Mouse (Mus musculus) hindbrain, embryonic 16.5 days (tissue): ENCODE measurements around the gene Mavs. TPM values are rescaled to one million over a fixed set of nuclear protein-coding genes. Genes with fewer than 3 reads are reported as not detected.

Experiments
- ATAC-seq: fragments of 200-750 bp; cut with Nextera tagmentation; 2 replicates; pipeline ENCODE4 v1.8.0; 2017; ENCODE audit warnings: moderate TSS enrichment, moderate library complexity
- H3K27ac ChIP-seq: fragments of 300-500 bp; sonication (generic); 2 replicates; pipeline ENCODE4 v1.5.1; 2014; ENCODE audit warnings: low read depth, mild to moderate bottlenecking, control low read depth, low read length, moderate library complexity
- H3K27me3 ChIP-seq: fragments of 300-500 bp; sonication (generic); replicated peaks from 2 replicates; pipeline ENCODE4 v1.6.1; 2014; ENCODE audit warnings: low read length; ENCODE audit not compliant: control insufficient read depth, insufficient read depth
- H3K36me3 ChIP-seq: fragments of 300-500 bp; sonication (generic); 2 replicates; pipeline ENCODE4 v1.6.1; 2014; ENCODE audit warnings: mild to moderate bottlenecking, low read length, moderate library complexity, mixed read lengths; ENCODE audit not compliant: control insufficient read depth, insufficient read depth
- H3K4me1 ChIP-seq: fragments of 300-500 bp; sonication (generic); 2 replicates; pipeline ENCODE4 v1.6.1; 2014; ENCODE audit warnings: low read depth, low read length; ENCODE audit not compliant: control insufficient read depth, insufficient read depth
- H3K4me2 ChIP-seq: fragments of 300-500 bp; sonication (generic); 2 replicates; pipeline ENCODE4 v1.6.1; 2014; ENCODE audit warnings: mild to moderate bottlenecking, low read length, control low read depth, moderate library complexity
- H3K4me3 ChIP-seq: fragments of 300-500 bp; sonication (generic); 2 replicates; pipeline ENCODE4 v1.5.1; 2014; ENCODE audit warnings: mild to moderate bottlenecking, low read length, control low read depth, moderate library complexity
- H3K9ac ChIP-seq: fragments of 300-500 bp; sonication (generic); 2 replicates; pipeline ENCODE4 v1.6.1; 2014; ENCODE audit warnings: low read depth, mild to moderate bottlenecking, control low read depth, low read length, moderate library complexity
- H3K9me3 ChIP-seq: fragments of 300-500 bp; sonication (generic); 2 replicates; pipeline ENCODE4 v1.6.1; 2014; ENCODE audit warnings: mild to moderate bottlenecking, low read length, moderate library complexity; ENCODE audit not compliant: control insufficient read depth
- WGBS: fragments of 180-500 bp; shearing (Covaris S2); extraction: QIAGEN DNeasy Blood & Tissue Kit; methylation state at CpG from one replicate; pipeline ENCODE4 v1.1.7; 2014; 5-methylcytosine and 5-hydroxymethylcytosine counted together
- polyA plus RNA-seq: library from polyadenylated mRNA; unstranded; fragments of >200 nt; fragmentation: Nextera tagmentation; extraction: Ambion mirVana; gene quantifications from 2 replicates; pipeline ENCODE4 v1.2.1, GENCODE M21; 2015

The Mavs gene
- polyA plus RNA-seq, 1 experiment from 2014 or later = 8.9 TPM

DNA sequence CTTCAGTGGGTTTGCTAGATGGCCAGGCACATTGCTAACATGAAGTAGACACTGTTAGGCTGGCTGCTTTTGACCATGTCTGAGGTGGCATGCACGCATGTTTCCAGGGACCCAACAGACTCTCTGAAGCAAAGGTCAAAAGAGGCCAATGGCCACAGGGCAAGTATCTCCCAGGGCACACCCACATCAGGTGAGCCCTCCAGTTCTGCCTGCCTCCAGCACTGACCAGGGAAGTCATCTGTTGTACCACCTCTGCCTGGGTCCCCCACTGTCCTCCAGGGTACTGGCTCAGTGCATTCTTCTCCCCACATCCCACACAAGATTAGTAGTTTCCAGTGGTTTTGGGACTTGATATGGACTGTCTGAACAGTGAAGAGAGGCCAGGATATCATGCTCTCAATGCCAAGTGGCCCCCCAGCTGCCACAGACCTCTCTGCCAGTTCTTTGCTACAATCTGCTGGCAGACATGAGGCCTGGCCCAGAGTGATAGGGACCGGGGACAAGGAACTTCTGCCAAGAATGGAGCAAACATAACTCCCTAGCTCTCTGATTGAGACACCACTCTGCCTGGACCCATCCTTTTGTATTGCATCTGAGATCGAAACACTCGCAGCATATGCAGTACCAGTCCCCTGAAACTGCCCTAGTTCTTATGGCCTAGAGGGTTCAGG lies 24.6 kb upstream of the Mavs start:
- ATAC-seq = peak; percentile 6; the same call in 1 of the 2 replicates
- peaks cover 6% of the 10 kb centered on the region; the same call in 1 of the 2 replicates for H3K36me3 ChIP-seq
- peak overlapping the region; percentile 75 for H3K4me2 ChIP-seq
- peak overlapping the region; percentile 62; the same call in 1 of the 2 replicates for H3K4me3 ChIP-seq
- 77% methylated on average over 4 of the region's 4 CpGs for WGBS
- H3K9ac ChIP-seq = peak overlapping the region; percentile 80
- no peaks in the 10 kb centered on the region for H3K9me3 ChIP-seq
- H3K27ac ChIP-seq = peak overlapping the region; percentile 92
- H3K27me3 ChIP-seq = no peaks in the 10 kb centered on the region
- peaks cover 13% of the 10 kb centered on the region for H3K4me1 ChIP-seq

DNA sequence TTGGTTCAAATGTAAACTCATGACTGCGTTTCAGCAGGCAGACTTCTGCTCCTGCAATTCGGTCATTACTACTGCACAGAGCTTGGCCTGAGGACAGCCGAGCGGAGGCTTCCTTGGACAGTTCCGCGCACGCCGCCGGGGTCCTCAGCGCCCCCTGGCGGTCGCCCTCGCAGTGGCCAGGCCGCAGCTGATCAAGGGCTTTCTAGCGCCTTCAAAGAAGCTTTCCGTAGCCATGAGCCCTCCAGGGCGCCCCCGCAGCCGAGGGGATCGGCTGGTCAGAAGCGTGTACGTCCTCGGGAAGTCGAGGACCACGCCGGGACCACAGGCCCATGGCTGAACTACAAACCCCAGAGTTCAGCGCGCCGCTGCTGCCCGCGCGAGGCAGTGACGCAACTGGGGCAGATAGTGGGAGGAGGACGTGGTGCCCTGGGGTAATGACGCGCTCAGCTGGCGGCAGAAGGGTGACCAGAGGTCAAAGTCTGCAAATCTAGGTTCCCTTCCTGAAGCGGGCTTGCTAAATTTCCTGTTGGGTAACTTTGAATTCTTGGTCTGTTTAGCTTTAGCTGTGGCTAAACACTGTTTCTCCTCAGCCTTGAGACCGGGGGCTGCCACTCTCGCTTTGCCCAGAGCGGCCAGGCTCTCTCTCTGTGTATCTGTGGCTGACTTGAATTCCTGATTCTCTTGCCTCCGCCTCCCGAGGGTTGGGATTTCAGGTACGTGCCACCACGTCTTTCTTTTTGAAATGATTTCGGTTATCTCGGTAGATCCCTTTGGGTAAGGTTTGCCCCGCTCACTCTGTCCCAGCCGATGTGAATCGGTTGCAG lies 23.7 kb upstream of the Mavs start:
- H3K9me3 ChIP-seq = no peaks in the 10 kb centered on the region
- H3K4me2 ChIP-seq = peak overlapping the region; percentile 75
- H3K4me1 ChIP-seq = peaks cover 10% of the 10 kb centered on the region
- H3K27ac ChIP-seq = peak overlapping the region; percentile 92
- peak overlapping the region; percentile 62 for H3K4me3 ChIP-seq
- ATAC-seq = peak; percentile 98
- H3K36me3 ChIP-seq = peaks cover 8% of the 10 kb centered on the region
- peak overlapping the region; percentile 80 for H3K9ac ChIP-seq
- 2% methylated on average over 50 of the region's 50 CpGs for WGBS
- H3K27me3 ChIP-seq = no peaks in the 10 kb centered on the region

DNA sequence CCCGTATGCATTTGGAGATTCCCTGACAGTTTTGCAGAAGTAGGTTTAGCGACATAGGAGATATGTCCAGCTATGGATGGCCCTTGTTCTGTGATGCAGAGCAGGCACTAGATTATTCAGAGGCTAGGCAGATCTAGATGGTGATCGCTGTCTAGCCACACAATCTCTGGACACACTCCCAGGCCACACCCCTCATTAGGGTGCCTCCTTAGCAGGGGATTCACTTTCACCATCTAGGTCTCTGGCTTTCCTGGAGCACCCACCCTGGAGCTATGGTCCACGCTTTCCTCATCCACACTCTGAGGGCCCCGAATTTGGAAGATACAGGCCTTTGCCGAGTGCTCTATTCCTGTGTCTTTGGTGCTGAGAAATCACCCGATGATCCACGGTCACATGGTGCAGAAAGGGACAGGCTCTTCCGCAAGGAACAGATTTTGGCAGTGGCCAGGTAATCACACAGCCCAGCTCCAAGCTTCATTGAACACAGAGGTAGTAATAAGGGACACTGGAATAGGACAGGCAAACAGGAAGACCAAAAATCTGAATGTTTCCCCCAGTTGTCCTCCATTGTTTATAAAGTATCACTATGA lies 22.7 kb upstream of the Mavs start:
- H3K4me3 ChIP-seq = peak overlapping the region; percentile 62
- WGBS = 60% methylated on average over 9 of the region's 9 CpGs
- peaks cover 8% of the 10 kb centered on the region for H3K36me3 ChIP-seq

DNA sequence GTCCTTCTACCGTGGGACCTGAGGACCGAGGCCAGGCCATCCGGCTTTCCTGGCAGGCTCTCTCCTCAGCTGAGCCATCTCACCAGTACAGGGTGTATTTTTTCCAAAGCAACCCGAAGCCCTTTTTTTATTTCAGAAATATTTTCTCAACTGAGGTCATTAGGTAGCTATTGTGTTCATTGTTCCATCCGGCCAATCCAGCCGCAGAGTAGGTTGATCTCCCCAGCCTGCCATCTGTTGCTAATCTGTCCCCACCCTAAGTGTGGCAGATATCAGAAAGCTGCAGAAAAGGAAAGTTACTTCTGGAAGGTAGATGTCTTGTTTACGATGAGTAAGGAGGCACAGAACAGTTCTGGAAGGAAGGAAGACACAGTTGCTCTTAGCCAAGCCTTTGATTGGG lies 20.1 kb upstream of the Mavs start:
- no peak overlapping the region for H3K4me3 ChIP-seq
- H3K9me3 ChIP-seq = no peaks in the 10 kb centered on the region
- H3K27me3 ChIP-seq = no peaks in the 10 kb centered on the region
- no peak overlapping the region for H3K4me2 ChIP-seq
- WGBS = 83% methylated on average over 7 of the region's 7 CpGs
- no peak for ATAC-seq
- no peak overlapping the region for H3K27ac ChIP-seq
- H3K36me3 ChIP-seq = peaks cover 8% of the 10 kb centered on the region
- H3K9ac ChIP-seq = no peak overlapping the region
- peaks cover 10% of the 10 kb centered on the region for H3K4me1 ChIP-seq

More for the DNA sequence above, 22.7 kb upstream of the Mavs start:
- Histone ChIP-seq H3K27ac (peak overlapping the region; percentile 92), H3K9me3 (no peaks in the 10 kb centered on the region), H3K27me3 (no peaks in the 10 kb centered on the region), H3K9ac (peak overlapping the region; percentile 80), H3K4me2 (peak overlapping the region; percentile 75), H3K4me1 (peaks cover 10% of the 10 kb centered on the region)
- ATAC-seq = no peak

DNA sequence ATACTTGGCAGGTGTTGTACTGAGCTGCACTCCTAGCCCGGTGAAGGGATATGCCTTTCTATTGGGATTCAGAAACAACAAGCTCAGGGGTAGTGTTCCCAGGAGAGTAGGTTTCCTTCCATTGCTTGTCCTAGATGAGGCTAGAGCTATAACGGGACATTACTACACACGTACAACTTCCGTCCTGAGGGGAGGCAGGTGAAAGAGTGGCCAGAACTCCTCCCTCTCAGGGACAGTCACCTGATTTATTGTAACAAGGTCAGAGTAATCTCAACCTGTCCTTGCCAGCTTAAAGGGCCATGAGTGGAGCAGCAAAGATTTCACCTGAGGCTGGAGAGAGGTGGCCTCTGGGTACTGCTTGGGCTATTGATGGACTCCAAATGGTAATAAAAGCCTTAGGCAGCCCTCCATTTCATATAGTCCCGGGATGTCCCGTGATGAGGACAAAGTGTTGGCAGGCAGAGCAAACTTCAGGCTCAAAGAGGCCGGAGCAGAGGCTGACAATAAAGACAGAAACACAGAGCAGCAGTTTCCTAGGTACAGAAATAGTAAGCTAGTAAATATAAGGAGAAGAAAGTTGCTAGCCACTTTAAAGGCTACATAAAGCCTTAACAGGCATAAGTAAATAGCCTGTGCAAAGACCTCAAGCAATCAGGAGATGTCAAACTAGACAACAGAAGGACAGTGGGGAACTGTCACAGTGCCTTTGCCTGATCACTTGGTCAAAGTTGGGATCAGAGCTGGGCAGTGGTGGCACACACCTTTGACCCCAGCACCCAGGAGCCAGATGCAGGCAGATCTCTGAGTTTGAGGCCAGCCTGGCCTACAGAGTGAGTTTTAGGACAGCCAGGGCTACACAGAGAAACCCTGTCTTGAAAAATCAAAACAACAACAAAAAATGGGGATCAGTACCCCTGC lies 17.7 kb upstream of the Mavs start:
- peaks cover 2% of the 10 kb centered on the region for H3K4me1 ChIP-seq

DNA sequence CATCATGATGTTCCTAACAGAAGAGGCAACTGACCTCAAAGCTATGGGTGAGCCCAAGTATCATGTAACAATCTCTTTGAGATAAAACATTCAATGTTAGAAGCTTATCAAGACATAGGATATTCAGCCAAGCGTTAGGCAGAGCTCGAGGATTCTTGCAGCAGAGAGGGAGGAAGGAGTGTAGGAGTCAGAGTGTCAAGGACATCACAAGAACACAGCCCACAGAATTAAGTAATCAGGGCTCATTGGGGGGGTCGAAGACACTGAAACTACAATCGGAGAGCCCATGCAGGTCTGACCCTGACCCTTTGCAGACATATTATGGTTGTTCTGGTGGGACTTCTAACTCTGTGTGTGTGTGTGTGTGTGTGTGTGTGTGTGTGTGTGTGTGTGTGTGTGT lies 13.8 kb upstream of the Mavs start:
- Histone ChIP-seq H3K4me3 (no peak overlapping the region), H3K36me3 (no peaks in the 10 kb centered on the region), H3K9me3 (no peaks in the 10 kb centered on the region), H3K4me1 (no peaks in the 10 kb centered on the region), H3K4me2 (no peak overlapping the region), H3K9ac (no peak overlapping the region), H3K27ac (no peak overlapping the region), H3K27me3 (no peaks in the 10 kb centered on the region)
- 88% methylated on average over 4 of the region's 4 CpGs for WGBS
- ATAC-seq = no peak

More for the DNA sequence above, 17.7 kb upstream of the Mavs start:
- Histone ChIP-seq H3K4me2 (no peak overlapping the region), H3K9ac (no peak overlapping the region), H3K9me3 (no peaks in the 10 kb centered on the region), H3K36me3 (peaks cover 8% of the 10 kb centered on the region), H3K4me3 (no peak overlapping the region), H3K27ac (no peak overlapping the region), H3K27me3 (no peaks in the 10 kb centered on the region)
- WGBS = 86% methylated on average over 7 of the region's 7 CpGs
- no peak for ATAC-seq

DNA sequence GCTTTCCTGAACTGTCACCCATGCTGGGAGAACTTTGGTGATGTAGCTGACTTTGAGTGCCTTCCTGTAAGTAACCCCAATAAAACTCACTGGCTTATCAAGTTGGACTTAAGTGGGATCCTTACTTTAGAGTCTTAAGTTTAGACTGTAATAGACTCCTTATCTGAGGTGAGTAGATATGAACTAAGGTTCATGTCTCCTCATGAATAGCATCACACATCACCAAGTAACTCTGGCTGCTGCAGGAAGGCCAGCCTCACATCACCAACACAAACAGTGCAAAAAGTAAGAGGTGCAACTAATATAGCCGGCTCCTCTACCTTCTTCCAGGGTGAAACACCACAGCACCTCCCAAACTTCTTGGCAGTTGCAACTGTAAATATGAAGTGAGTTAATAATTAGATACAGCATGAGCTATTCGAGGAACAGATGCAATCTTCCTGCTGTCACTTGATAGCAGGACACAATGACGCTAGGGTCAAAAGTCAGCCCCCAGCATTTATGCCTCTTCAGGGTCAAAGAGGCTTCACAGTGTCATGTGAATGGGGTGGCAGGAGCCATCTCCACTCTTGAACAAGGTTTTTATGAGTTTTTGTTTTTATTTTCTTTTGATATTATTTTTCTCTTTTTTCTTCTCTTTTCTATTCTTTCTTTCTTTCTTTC lies 11.9 kb upstream of the Mavs start:
- Histone ChIP-seq H3K27me3 (no peaks in the 10 kb centered on the region), H3K9me3 (no peaks in the 10 kb centered on the region), H3K4me1 (no peaks in the 10 kb centered on the region), H3K27ac (no peak overlapping the region), H3K9ac (no peak overlapping the region), H3K36me3 (no peaks in the 10 kb centered on the region), H3K4me2 (no peak overlapping the region), H3K4me3 (no peak overlapping the region)
- WGBS = 71% methylated on average over 3 of the region's 3 CpGs
- ATAC-seq = no peak

DNA sequence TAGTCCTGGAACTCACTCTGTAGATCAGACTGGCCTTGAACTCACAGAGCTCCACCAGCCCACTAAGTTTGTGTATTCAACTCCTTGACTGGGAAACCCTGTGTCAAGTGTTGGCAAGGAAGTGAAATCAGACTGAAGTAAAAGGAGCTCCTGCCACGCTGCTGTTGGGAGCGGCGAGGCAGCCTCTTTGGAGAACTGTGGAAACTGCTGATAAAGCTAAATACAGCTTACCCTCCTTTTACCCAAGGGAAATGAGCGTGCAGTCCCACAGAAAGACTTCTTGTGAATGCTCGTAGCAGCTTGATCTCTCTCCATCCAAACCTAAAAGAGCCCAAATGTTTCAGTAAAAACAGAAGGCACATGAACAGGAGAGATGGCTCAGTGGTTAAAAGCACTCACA lies 11.3 kb upstream of the Mavs start:
- Histone ChIP-seq H3K4me3 (no peak overlapping the region), H3K27me3 (no peaks in the 10 kb centered on the region), H3K4me2 (no peak overlapping the region), H3K4me1 (no peaks in the 10 kb centered on the region), H3K36me3 (no peaks in the 10 kb centered on the region), H3K9me3 (no peaks in the 10 kb centered on the region), H3K9ac (no peak overlapping the region), H3K27ac (no peak overlapping the region)
- ATAC-seq = no peak
- 46% methylated on average over 5 of the region's 5 CpGs for WGBS
